In the genomic region with DNA sequence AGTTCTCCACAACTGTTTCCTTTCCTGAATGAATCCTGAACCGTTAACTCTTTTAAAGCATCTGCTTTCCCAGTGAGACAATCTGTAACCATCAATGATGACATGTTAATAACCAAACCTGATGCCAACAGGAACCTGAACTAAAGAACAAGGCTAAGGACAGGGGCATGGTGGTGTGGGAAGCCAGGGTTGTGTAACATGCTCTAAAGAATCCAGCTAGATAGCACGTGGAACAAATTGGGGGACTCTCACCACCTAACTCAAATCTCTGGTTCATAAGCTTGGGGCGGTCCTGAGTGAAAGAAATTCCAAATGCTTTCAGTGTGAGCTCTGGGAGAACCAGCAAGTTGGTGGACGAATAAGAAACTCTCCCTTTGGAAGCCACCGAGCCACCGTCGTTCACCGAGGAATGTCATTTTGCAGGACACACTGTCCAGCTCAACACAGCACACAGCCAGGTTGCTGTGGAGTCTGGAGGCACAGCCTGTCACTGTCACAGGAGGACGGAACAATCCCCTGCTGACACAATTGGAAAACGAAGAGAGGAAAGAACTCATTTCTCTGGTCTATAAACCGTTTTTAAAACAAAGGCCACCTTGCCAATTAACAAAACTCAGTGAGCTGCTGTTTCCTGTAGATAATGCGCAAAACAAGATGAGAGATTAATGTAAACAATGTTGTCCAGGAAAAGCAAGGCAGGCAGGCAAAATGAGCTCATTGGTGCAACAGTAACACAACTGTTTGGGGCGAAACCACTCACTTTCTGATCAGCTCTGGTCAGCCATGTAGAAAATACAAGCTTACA, we compare ENCODE assay signal across 15 mouse cellular contexts.
A peak's percentile ranks its signal among the peaks of the same experiment; 100 is the strongest.
DNase-seq lines count a peak whose midpoint lies in the region; ATAC-seq and TF ChIP-seq lines count a peak whose summit lies in the region.
"Had no signal": no experiment of that assay in that cellular context is flagged by ENCODE, and none has a peak within 500 bp of the region (broad histone marks: within the 10 kb centered on the region; RNA-seq: fewer than 3 reads in every experiment).

No protein-coding gene starts in this region.

- H3K27ac ChIP-seq in liver, adult 2 months (replicated peaks; ENCODE audit: insufficient read depth, low read depth, low read length): peak overlapping the region; percentile 47; the same call in 1 of the 2 replicates
- H3K27ac ChIP-seq in heart, embryonic 14.5 days (replicated peaks in 1 of 2; ENCODE audit: control insufficient read depth in 1 of 2, insufficient read depth in 1 of 2, low read depth in 2 of 2, low read length in 2 of 2): peak overlapping the region; percentile 57 to 62
- H3K27ac ChIP-seq in liver, embryonic 15.5 days (replicated peaks): peak overlapping the region; percentile 49; the same call in 1 of the 2 replicates
- no peak overlapping the region for H3K27ac ChIP-seq in neural tube, embryonic 15.5 days (replicated peaks)
- H3K27ac ChIP-seq: hindbrain, embryonic 15.5 days; midbrain, embryonic 13.5 days; stomach, postnatal 0 days had no signal

- H3K27me3 ChIP-seq in liver, adult 2 months (ENCODE audit: control insufficient read depth, insufficient read depth, low read length): no peaks in the 10 kb centered on the region
- H3K27me3 ChIP-seq in heart, embryonic 14.5 days (ENCODE audit: control insufficient read depth, insufficient read depth, low read length): no peaks in the 10 kb centered on the region
- no peaks in the 10 kb centered on the region for H3K27me3 ChIP-seq in liver, embryonic 15.5 days
- H3K27me3 ChIP-seq in neural tube, embryonic 15.5 days (replicated peaks): no peaks in the 10 kb centered on the region
- H3K27me3 ChIP-seq: hindbrain, embryonic 15.5 days; midbrain, embryonic 13.5 days had no signal

- no peak for TF ChIP-seq CTCF in liver, adult 2 months (IDR thresholded peaks at IDR 0.05; ENCODE audit: low read depth, low read length)

- ATAC-seq in heart, embryonic 14.5 days (ENCODE audit: insufficient number of reproducible peaks, insufficient read depth, low FRiP score, low read depth): peak; percentile 82
- ATAC-seq in liver, embryonic 15.5 days (ENCODE audit: insufficient read depth): peak; percentile 49; the same call in 1 of the 2 replicates
- no peak for ATAC-seq in neural tube, embryonic 15.5 days (ENCODE audit: low FRiP score)
- ATAC-seq: forebrain, embryonic 14.5 days; midbrain, embryonic 13.5 days had no signal

- no peak overlapping the region; the same call in 1 of the 2 replicates for H3K4me2 ChIP-seq in heart, embryonic 14.5 days (ENCODE audit: low read length)
- peak overlapping the region; percentile 0; the same call in 1 of the 2 replicates for H3K4me2 ChIP-seq in liver, embryonic 15.5 days
- H3K4me2 ChIP-seq in neural tube, embryonic 15.5 days: no peak overlapping the region
- H3K4me2 ChIP-seq: hindbrain, embryonic 15.5 days; midbrain, embryonic 13.5 days had no signal

- H3K9me3 ChIP-seq in heart, embryonic 14.5 days (ENCODE audit: control insufficient read depth, low read length): no peaks in the 10 kb centered on the region
- no peaks in the 10 kb centered on the region for H3K9me3 ChIP-seq in liver, embryonic 15.5 days (replicated peaks)
- H3K9me3 ChIP-seq in neural tube, embryonic 15.5 days (replicated peaks): no peaks in the 10 kb centered on the region
- H3K9me3 ChIP-seq: hindbrain, embryonic 15.5 days; midbrain, embryonic 13.5 days had no signal

- no peak overlapping the region for H3K9ac ChIP-seq in liver, adult 2 months (ENCODE audit: low read depth, low read length)
- no peak overlapping the region for H3K9ac ChIP-seq in heart, embryonic 14.5 days (ENCODE audit: low read length)
- no peak overlapping the region for H3K9ac ChIP-seq in liver, embryonic 15.5 days
- H3K9ac ChIP-seq in neural tube, embryonic 15.5 days (replicated peaks): no peak overlapping the region
- H3K9ac ChIP-seq: hindbrain, embryonic 15.5 days; midbrain, embryonic 13.5 days had no signal

- no peaks in the 10 kb centered on the region for H3K36me3 ChIP-seq in liver, adult 2 months (ENCODE audit: control insufficient read depth, insufficient read depth, low read length)
- H3K36me3 ChIP-seq in heart, embryonic 14.5 days (ENCODE audit: control insufficient read depth, insufficient read depth, low read length): no peaks in the 10 kb centered on the region
- no peaks in the 10 kb centered on the region for H3K36me3 ChIP-seq in liver, embryonic 15.5 days (replicated peaks)
- no peaks in the 10 kb centered on the region for H3K36me3 ChIP-seq in neural tube, embryonic 15.5 days
- H3K36me3 ChIP-seq: hindbrain, embryonic 15.5 days; midbrain, embryonic 13.5 days had no signal

- WGBS in liver, adult 2 months: 80% methylated on average over 13 of the region's 13 CpGs
- 45% methylated on average over 13 of the region's 13 CpGs for WGBS in heart, embryonic 14.5 days
- WGBS in liver, embryonic 15.5 days (ENCODE audit: insufficient replicate concordance): 28% methylated on average over 13 of the region's 13 CpGs
- WGBS in neural tube, embryonic 15.5 days: 81% methylated on average over 13 of the region's 13 CpGs

- DNase-seq in liver, adult 2 months (ENCODE audit: extremely low read depth, low read depth, low spot score): no peak
- DNase-seq in liver: no peak
- peak; percentile 68 for DNase-seq in lung, postnatal 36 days
- DNase-seq in cerebellum, adult 8-10 months: no peak
- no peak for DNase-seq in cerebellum, postnatal 14 days
- DNase-seq: cerebellum, adult 9-11 months; gastrocnemius, postnatal 14 days; left cerebral cortex, postnatal 4 days had no signal

- no peak for TF ChIP-seq POLR2A in liver, adult 2 months (IDR thresholded peaks at IDR 0.05; ENCODE audit: extremely low read depth, insufficient read depth, low read length)

- H3K4me1 ChIP-seq in liver, adult 2 months (ENCODE audit: control insufficient read depth, insufficient read depth, low read length): no peaks in the 10 kb centered on the region
- peaks cover 3 to 4% of the 10 kb centered on the region in 2 experiments; a peak in 2 of 4 replicates for H3K4me1 ChIP-seq in heart, embryonic 14.5 days (ENCODE audit: control insufficient read depth in 2 of 2, insufficient read depth in 2 of 2, low read length in 2 of 2)
- peaks cover 19% of the 10 kb centered on the region for H3K4me1 ChIP-seq in liver, embryonic 15.5 days (replicated peaks)
- H3K4me1 ChIP-seq in neural tube, embryonic 15.5 days: no peaks in the 10 kb centered on the region
- H3K4me1 ChIP-seq: hindbrain, embryonic 15.5 days; midbrain, embryonic 13.5 days had no signal

- no peaks in the 10 kb centered on the region for H3K79me2 ChIP-seq in liver, adult 2 months (ENCODE audit: control insufficient read depth, insufficient read depth, low read length)

- H3K4me3 ChIP-seq in liver, adult 2 months (ENCODE audit: insufficient read depth, low read depth, low read length): no peak overlapping the region
- no peak overlapping the region for H3K4me3 ChIP-seq in heart, embryonic 14.5 days (ENCODE audit: control insufficient read depth in 1 of 2, insufficient read depth in 1 of 2, low read depth in 1 of 2, low read length in 2 of 2)
- no peak overlapping the region for H3K4me3 ChIP-seq in liver, embryonic 15.5 days (replicated peaks)
- H3K4me3 ChIP-seq in neural tube, embryonic 15.5 days (replicated peaks): no peak overlapping the region
- H3K4me3 ChIP-seq: hindbrain, embryonic 15.5 days; midbrain, embryonic 13.5 days had no signal
